Mouse (Mus musculus) heart, postnatal 4 days (tissue): ENCODE results near the gene Mttp. TPM values are rescaled to one million over a fixed set of nuclear protein-coding genes. Genes with fewer than 3 reads are reported as not detected.

ENCODE experiments used
- DNase-seq: peaks from one replicate; pipeline ENCODE4 v3.0.0; 2021
- total RNA-seq, 2 experiments: library from RNA; stranded (reverse); gene quantifications; 2 replicates each; pipeline ENCODE4 v1.2.3; 2021

Mttp gene
- total RNA-seq, 2 experiments from 2014 or later, result 8.9 to 9.9 TPM

DNA sequence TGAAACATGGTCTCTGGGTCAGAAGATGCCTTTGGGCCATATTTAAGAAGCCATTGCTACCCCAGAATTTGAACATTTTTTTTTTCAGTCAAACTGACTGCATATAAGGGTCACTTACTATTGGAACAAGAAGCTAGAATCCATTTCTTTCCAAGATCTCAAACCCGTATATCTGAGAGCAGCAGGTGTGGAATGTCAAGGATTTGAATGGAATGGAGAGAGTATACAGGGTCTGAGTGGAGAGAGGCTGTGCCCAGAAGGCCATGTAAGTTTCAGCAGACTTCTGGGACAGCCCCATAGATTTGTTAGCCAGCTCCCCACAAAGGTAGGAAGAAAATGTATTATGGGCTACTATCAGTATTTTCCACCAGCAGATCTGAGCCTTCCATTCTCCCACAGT is 66.1 kb downstream of the Mttp start:
- no peak for DNase-seq

DNA sequence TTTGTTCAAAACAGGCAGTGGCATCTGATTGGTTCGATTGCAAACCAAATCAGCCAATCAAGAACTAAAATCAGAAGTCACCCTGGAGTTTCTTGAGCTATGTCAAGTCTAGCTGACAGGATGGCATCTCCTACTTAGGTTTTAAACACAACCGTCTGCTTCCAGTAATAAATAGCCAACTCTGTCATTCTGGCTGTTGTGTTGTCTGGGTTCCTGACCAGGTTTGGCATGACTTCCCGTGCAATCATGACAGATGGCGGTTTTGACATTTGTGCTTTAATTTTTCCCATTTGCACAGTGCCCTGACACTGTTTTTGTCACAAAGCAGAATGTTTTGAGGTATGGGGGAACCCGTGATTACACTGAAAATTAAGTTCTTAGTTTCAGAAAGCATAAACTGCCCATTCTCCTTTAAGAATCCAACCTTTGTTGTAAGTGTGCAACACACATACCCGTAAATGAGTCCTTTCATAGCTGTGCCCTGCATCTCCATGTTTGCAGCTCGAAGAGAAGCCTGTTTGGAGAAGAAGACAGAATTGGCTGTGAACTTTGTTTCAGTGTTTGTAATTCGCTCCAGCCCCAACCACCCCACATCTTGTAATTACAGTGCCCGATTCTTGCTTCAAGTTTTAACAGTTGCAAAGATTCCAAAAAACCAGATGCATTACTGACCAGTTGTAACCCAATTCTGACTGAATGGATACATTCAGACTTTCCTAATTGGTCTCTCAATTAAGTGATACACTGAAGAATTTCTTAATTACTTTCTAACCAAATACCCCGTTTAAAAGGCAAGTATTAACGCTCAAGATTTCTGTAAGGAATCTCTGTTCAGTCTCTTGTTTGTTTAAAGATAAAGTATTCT is 67.1 kb downstream of the Mttp start:
- DNase-seq, result no peak

DNA sequence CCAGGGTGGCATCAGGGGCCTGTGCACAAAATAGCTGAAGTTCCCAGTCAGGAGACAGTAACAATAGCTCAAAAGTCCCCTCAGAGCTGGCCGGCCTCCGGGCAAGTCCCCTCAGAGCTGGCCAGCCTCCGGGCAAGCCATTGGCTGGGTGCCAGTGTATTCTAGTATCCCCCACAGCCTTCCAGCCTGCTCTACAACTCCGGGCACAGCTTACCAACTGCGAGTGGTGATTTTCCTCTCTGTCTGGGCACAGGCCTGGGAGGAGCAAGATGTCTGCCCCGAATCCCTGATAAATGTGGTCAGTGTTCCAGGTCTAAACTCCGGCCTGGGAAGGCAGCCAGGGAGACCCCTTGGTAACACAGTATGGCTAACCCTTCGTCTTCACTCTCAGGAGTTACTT is 69.6 kb downstream of the Mttp start:
- peak; percentile 82 for DNase-seq

DNA sequence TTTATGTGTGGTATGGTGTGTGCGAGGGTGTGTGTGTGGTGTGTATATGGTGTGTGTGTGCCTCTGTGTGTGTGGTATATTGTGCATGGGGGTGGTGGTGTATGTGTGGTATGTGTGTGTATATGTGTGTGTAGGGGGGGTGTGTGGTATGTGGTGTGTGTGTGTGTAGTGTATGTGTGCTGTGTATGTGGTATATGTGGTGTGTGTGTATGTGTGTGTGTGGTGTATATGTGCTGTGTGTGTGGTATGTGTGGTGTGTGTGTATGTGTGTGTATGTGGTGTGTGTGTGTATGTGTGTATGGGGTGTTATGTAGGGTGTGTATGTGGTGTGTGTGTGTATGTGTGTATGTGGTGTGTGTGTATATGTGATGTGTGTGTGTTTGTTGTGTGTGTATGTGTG is 70.6 kb downstream of the Mttp start:
- DNase-seq, result no peak

DNA sequence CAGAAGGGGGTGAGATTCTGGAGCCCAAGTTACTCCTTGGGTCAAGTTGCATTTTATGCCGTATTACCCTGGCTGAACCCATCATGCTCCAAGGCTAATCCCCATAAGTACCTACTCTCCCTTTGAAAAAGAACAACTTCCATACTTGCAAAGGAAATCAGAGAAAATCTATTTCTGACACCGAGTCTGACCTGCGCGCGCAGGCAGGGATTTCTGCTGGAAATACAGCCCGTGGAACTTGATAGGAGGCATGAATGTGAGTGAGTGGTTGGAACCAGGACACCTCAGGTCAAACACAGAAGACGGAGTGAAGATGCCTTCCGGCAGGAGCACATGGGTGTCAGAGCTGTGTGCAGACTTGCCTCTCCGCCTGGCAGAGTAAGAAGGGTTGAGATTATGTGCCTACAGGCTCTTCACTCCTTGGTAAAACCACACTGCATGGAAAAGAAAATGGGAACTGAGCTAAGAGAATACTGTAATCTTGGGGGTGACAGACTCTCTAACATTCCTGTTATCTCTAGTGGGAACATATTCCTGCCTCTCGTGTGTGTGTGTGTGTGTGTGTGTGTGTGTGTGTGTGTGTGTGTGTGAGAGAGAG is 73.2 kb downstream of the Mttp start:
- no peak for DNase-seq

DNA sequence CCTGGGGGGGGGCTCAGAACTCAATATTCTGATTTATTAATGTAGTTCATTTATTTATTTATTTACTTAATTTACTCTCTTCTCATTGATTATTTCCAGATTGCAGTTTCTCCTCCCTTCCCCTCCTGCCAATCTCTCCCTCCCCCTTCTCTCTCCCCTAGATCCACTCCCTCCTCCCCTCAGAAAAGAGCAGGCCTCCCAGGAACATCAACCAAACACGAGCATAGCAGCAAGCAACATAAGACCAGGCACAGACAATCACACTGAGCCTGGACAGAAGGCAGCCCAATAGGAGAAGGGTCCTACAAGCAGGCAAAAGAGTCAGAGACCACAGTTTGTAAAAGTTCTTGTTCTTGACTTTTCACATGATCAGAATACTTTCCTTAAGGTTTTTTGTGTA is 73.8 kb downstream of the Mttp start:
- DNase-seq, result no peak

DNA sequence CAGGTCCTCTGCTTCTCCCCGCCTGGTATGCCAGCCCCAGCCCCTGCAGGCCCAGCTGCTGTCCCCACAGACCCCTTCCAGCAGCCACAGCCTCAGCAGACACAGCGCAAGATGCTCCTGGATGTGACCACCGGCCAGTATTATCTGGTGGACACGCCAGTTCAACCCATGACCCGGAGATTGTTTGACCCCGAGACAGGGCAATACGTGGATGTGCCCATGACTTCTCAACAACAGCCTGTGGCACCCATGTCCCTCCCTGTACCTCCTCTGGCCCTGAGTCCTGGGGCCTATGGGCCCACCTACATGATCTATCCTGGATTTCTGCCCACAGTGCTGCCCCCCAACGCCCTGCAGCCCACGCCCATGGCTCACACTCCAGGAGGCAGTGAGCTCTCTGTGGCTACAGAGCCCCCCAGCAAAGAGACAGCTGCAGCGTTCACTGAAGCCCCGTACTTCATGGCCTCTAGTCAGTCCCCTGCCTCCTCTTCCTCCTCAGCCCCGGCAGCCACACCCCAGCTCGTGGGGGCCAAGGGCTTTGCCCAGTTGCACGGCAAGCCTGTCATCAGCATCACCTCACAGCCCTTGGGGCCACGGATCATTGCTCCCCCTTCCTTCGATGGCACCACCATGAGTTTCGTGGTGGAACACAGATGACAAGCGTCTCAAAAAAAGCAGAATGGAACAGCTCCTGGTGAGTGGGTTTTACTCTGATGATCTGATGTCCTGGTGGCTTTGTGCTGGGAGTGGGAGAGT is 74.8 kb downstream of the Mttp start:
- peak; percentile 24 for DNase-seq

DNA sequence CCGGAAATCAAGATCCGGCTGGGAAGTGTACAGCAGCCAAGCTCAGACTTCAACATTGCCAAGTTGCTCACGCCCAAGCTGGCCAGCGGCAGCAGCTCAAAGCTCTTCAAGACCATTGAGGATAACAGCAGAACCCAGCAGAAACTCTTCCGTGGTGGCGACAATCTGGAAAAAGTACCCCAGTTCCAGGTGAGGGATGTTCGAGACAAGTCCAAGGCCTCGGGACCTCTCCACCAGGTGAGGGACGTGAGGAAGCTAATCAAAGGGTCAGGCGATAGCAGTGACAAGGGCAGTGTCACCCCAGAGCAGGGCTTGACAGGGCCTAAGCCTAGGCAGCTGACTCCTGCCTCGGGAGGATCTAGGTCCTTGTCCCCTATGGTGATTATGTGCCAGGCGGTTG is 76.7 kb downstream of the Mttp start:
- DNase-seq, result no peak

DNA sequence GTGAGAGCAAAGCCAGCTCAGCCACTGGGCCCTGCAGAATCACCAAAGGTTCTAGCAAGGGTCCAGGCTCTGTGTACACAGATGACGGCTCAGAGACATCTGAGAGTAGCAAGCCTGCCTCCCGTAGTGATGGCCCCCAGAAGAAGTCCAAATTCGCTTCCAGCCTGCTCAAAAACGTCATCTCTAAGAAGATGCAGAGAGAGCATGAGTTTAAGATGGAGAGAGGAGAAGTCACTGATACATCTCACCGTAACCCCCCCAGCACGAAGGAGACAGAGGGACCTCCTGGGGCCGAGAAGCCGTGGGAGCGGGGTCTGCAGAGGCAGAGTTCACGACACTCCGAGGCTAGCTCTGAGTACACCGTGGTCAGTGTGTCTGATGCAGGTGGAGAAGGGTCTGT is 77.5 kb downstream of the Mttp start, which contains the start of gene Gm5105:
Gm5105 (minus strand) TSS at position 101 of the 400 bp plus-strand sequence.
- no peak for DNase-seq

DNA sequence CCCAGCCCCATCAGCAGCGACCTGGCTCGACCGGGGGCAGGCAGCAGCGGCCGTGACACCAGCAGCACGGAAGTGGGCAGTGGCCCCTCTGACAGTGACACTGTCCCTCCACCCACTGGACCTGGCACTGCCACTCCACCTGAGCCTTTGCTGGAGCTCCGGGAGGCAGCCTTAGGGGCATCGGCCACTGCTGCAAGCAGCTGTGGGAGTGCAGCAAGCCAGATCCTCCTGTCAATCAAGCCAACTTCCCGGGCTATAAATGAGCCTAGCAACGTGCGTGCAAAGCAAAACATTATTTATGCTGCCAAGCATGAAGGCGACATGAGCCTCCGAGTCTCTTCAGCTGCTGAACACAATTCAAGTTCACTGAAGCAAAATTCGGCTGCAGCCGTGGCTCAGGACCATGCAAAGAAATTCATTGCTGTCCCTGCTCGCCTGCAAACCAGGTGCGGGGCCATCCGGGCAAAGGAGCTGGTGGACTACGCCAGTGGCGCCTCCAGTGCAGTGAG is 78.4 kb downstream of the Mttp start:
- DNase-seq, result no peak

DNA sequence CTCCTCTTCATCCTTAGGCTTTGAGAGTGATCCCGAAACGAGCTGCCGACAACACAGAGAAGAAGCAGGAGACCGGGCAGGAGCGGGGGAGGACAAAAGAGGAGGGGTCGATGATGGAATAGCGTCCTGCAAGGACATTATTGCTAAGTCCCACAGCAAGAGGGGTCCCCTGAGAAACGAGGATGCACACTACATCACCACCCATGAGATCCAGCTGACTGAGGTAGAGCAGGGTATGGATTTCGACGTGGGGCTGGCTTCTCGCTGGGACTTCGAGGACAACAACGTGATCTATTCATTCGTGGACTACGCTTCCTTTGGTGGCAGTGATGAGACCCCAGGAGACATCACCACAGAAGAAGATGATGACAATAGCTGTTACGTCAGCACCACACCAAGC is 78.8 kb downstream of the Mttp start:
- DNase-seq, result no peak

DNA sequence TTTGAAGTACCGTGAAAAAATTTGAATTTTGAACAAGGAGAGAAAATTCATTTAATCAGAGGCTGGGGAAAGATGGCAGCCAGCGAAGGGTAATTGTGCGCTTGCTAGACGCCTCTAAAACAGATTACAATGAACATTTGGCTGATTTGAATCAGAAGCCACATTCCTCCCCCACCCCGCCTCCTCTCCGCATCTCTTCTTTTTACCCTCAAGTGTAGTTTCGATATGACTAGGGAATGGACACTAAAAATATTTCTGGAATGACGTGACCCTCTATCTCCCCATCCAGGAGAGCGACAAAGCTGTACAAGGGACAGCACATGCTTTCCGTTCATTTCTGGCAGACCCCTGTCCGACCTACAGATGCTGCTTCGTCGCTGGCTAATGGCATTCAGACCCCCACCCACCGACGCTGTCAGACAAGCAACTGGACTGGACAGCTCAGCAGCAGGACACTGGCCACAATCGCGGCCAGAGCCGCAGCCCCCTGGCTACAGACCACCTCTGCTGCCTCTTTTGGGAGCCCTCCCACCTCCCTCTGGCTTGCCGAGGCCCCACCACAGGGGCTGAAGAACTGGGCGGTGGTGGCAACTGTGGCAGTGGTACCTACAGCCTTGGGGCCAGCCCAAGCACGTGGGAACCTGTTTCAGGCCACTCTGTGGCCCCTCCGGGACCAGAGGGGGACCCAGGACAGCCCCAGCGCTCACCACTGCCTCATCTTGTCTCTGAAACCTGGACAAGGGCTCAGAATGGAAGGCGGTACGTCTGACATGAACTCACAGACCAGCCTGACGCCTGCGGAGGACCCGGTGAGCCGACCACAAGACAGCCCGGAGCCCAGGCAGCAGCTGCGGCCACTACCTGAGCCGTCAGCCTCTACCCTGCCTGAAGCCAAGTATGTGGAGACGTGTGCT is 79.8 kb downstream of the Mttp start, which contains the start of gene 1110002E22Rik:
1110002E22Rik (plus strand) TSS at position 321 of the 914 bp plus-strand sequence.
- DNase-seq, result no peak

DNA sequence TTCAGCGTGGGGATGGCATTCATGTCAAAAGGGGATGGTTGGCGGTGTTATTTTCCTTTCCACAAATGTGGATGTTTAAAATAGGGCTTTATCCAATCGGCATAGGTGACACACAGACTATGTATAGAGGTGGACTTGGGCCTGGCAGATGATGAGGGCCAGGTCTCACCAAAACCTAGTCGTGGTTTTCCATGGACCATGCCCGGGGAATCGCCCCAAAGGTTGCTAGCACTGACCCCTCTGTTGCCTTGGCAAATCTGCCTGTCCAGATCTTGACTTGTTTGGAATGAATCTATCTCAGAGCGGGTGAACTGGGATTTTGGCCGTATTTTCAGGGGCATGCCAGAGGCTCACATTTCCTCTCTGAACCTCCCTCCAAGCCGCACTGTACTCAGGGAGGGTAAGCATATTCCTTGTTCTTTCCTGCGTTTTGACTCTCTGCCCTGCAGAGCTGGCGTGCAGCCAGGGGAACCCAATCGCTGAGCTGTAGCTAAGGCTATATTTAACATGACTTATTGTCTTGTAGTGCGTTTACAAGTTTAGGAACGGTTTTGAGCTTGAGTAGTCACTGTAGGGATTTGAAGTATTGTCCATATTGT is 80.9 kb downstream of the Mttp start:
- peak; percentile 85 for DNase-seq

DNA sequence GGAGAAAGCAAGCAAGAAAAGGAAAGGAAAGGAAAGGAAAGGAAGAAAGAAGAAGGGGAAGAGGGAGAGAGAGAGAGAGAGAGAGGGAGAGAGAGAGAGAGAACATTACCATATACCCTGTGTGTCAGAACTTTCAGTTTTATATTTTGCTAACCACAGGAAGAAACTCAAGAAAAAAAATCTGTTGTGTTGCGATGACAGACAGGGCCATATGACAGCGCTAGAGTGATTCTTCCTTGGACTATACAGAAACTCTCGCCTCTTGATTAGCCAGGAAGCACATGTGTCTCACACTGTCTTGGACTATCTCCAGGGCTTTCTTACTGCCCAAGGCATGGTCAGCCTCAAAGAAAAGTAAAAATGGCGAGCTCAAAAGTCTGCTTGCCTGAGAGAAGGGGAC is 82.1 kb downstream of the Mttp start:
- no peak for DNase-seq

DNA sequence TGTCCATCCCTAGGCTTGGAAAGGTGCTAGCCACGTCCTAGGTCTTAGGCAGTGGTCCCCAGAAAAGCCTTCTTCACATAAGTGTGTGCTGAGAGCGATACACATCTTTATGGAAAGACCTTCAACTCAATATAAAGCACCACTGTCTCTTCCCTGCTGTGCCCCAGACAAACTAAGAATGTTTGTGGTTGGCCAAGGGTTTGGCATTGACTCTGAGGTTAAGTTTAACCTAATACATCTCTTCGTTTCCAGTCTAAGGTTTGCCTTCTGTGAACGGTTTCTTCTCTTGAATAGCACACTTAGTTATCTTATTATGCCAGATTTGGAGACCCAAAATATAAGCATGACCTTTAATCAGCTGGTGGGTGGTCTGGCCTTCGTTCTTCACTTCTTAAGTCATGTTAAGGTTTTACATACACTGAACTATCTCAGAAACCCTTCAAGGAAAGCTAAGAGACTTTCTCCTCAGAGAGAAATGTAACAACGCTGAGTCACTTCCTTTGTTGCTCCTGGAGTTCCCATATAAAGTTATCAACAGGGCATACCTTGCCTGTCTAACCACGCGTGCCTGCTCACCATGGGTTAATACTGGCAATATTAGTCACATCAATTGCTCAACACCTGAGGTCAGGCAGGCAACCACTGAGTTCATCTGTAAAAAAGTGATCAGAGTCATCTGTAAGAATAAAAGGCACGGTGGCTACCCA is 83.4 kb downstream of the Mttp start:
- DNase-seq, result no peak

DNA sequence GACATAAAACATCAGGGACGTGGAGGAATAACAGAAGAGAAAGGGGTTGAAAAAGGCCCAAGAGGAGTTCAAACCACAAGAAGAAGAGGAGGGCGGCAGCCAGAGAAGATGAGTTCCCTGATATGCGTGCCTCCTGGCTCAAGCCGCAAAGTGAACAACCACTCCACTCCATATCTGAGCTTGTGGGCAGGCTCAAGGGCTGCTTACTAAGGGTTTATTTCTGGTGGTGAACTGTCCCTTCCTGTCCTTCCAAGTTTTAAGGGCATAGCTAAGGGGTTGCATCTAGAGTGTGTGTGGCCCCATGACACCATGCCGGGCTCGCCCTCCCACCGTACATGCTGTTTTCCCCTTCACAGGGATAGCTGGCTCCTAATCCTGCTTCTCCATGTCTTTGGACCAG is 84.3 kb downstream of the Mttp start:
- DNase-seq, result no peak

DNA sequence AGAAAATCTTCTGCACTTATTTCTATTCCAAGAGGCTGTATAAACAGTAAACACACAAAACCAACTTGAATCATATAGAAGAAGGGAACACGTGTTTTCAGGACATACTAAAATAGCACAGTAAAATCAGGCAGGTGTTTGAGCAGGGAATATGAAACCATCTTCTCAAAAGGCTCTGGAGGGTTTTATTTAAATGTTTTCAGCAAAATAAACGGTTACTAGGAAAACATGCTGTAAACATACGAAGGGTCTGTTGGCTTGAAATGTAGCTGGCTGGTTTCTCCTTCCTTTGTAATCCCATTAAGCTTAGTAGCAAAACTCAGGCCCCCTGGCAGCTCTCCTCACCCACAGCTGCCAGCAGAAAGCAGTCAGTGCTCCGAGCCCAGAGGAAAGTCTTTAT is 86.5 kb downstream of the Mttp start:
- DNase-seq, result no peak

DNA sequence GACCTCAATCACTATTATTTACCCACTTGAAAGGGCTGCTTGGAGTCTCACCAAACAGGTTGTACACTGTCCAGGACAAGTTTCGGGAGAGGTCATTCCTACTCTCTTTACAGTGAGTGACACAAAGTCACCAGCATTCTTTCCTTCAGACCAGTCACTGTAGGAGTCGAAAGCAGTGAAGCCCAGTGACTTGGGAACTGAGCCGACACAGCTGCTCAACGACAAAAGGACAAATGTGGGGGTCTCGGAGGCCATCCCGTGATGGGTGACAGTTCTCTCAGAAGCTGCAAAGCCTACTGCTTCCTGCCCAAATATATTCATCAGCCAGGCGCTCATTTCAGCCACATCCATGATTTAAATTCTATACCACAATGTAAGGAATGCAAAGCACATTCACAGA is 87.8 kb downstream of the Mttp start:
- no peak for DNase-seq

DNA sequence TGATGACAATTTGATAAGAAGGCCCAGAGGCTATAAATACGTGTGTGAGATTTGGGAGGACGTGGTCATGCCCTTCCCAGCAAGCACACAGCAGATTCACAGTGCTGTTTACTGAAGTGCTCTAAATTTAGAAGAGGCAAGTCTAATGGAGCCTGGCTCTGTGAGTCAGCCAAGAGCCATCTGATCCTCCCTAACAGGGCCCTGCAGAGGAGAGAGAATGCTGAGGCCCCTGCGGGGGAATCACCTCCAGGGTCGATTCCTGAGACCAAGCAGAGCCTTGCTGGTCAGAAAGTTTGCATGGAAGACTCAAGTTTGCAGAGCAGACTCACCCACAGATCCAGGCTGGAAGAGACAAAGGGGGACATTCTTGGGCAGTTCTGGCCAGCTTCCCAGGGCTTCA is 90.8 kb downstream of the Mttp start:
- peak; percentile 67 for DNase-seq

DNA sequence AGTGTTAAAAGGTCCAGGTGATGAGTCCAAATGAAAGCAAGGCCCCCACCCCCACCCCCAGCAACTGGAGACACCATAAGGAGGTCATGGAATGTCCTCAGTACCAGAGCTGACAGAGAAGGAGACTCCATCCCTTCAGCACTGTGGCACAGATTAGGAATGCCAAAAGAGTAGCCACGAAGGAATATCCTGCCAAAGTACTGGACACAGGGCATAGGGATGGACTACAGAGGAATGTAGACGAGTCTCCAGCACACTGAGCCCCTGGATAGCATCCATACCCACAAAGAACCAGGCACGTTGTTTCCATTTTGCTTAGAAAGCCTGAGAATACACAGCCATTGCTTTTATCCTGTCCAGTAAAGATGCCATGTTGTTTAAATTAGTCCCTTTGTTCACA is 93.3 kb downstream of the Mttp start:
- no peak for DNase-seq

DNA sequence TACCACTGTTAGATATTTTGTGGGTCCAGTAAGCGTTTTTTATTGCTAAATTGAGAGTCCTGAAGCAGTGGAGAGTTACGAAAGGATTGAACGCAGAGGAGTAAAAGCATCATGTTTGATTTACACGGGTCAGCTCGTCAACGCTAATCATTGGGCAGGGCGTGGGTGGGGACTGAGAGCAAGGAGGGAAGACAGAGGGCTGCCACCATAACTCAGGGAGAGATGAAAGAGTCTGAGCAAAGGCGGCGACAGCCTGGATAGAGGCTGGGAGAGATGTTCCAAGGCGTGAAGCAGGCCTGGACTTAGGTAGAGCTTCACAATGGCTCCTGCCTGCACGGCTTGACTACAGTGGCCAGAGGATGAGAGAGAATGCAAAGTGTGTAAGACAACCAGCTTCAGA is 94.0 kb downstream of the Mttp start:
- DNase-seq, result no peak
